Mouse (Mus musculus) heart, embryonic 16.5 days (tissue): ENCODE measurements at regions not wholly inside any gene's neighbourhood (a gene's known extent, or its start where the extent isn't known, plus 50 kb on each side); places are given as distances from the start of the nearest gene placed in this dataset.
"Not testable (repeated sequence)": the region's sequence is repeated elsewhere in the genome, so short reads cannot be mapped to it uniquely, and the experiment has no call there.

Experiments
- ATAC-seq: fragments of 200-750 bp; cut with Nextera tagmentation; replicated peaks from 2 replicates; pipeline ENCODE4 v1.8.0; 2017; ENCODE audit warnings: moderate number of reproducible peaks; ENCODE audit not compliant: insufficient read depth, low FRiP score; ENCODE audit errors: extremely low read depth
- H3K27ac ChIP-seq: fragments of 300-500 bp; sonication (generic); 2 replicates; pipeline ENCODE4 v1.5.1; 2014; ENCODE audit warnings: mild to moderate bottlenecking, low read length, control low read depth, moderate library complexity
- H3K27me3 ChIP-seq: fragments of 300-500 bp; sonication (generic); 2 replicates; pipeline ENCODE4 v1.6.1; 2014; ENCODE audit warnings: low read length, mixed read lengths; ENCODE audit not compliant: control insufficient read depth, insufficient read depth
- H3K36me3 ChIP-seq: fragments of 300-500 bp; sonication (generic); 2 replicates; pipeline ENCODE4 v1.6.1; 2014; ENCODE audit not compliant: control insufficient read depth, insufficient read depth
- H3K4me1 ChIP-seq: fragments of 300-500 bp; sonication (generic); 2 replicates; pipeline ENCODE4 v1.6.1; 2014; ENCODE audit warnings: low read length, mixed read lengths; ENCODE audit not compliant: control insufficient read depth, insufficient read depth
- H3K4me2 ChIP-seq: fragments of 300-500 bp; sonication (generic); 2 replicates; pipeline ENCODE4 v1.6.1; 2014; ENCODE audit warnings: low read depth, mild to moderate bottlenecking, control low read depth, low read length
- H3K4me3 ChIP-seq: fragments of 300-500 bp; sonication (generic); 2 replicates; pipeline ENCODE4 v1.5.1; 2014; ENCODE audit warnings: mild to moderate bottlenecking, control low read depth, low read length
- H3K9ac ChIP-seq: fragments of 300-500 bp; sonication (generic); 2 replicates; pipeline ENCODE4 v1.6.1; 2014; ENCODE audit warnings: low read length, control low read depth
- H3K9me3 ChIP-seq: fragments of 300-500 bp; sonication (generic); replicated peaks from 2 replicates; pipeline ENCODE4 v1.6.1; 2016; ENCODE audit warnings: low read length; ENCODE audit not compliant: control insufficient read depth
- WGBS: fragments of 180-500 bp; shearing (Covaris S2); extraction: QIAGEN DNeasy Blood & Tissue Kit; methylation state at CpG from one replicate; pipeline ENCODE4 v1.1.7; 2014; 5-methylcytosine and 5-hydroxymethylcytosine counted together

DNA sequence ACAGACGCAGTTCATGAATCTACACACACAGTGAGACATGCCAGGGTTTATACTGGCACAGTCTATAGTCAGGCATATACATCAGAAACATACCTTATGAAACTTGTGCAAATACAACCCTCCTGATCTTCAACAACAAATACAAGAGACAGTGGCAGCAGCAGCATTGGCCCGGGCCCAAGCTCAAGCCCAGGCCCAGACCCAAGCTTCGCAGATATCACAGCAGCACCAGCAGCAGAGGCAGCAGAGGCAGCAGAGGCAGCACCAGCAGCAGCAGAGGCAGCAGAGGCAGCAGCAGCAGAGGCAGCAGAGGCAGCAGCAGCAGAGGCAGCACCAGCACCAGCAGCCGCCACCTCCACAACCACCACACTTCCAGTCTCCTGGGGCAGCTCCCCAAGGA, 80.0 kb downstream of the Samd9l start:
- H3K27ac ChIP-seq: no peak overlapping the region
- H3K9me3 ChIP-seq: no peaks in the 10 kb centered on the region
- no peak overlapping the region for H3K4me3 ChIP-seq
- H3K27me3 ChIP-seq: no peaks in the 10 kb centered on the region
- no peak overlapping the region for H3K9ac ChIP-seq
- ATAC-seq: no peak
- no peaks in the 10 kb centered on the region for H3K4me1 ChIP-seq
- 70% methylated on average over 4 of the region's 4 CpGs for WGBS
- no peak overlapping the region for H3K4me2 ChIP-seq
- no peaks in the 10 kb centered on the region for H3K36me3 ChIP-seq

DNA sequence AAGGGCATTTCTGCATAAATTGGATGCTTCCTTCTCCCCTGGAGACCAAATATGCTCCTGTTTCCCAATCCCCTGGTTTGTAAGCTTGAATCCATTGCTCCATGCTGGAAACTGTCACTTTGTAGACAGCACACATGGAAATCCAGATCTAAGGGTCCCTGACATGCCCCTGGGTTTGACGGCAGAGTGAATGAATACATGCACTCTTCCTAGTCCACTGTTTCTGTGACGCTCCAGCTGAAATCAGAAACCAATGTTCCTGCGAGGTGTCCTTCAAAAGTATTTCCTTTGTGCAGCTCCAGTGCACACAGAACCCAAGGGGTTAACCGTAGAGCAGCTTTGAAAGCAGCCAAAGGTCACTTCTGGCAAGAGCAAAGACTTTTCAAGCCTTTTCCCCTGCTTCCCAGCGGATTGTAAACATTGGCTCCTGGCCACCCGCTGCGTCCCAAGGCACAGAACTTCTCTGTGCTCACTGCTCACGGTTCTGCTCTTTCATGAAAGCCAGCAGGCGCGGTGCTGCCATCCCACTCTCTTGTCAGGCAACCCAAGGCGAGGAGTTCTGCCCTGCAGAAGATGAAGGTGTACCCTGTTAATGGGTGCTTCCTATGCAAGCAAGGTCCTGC, 91.7 kb downstream of the Samd9l start:
- Histone ChIP-seq H3K4me3 (0 out of 2 replicates have a peak overlapping the region, but pooled peaks have one; percentile 24), H3K4me2 (peak overlapping the region; percentile 50)
- 3% methylated on average over 11 of the region's 11 CpGs for WGBS
- not testable (repeated sequence) for H3K4me1 ChIP-seq, H3K36me3 ChIP-seq, H3K9ac ChIP-seq, H3K9me3 ChIP-seq, H3K27ac ChIP-seq, H3K27me3 ChIP-seq
- peak; percentile 73 for ATAC-seq

DNA sequence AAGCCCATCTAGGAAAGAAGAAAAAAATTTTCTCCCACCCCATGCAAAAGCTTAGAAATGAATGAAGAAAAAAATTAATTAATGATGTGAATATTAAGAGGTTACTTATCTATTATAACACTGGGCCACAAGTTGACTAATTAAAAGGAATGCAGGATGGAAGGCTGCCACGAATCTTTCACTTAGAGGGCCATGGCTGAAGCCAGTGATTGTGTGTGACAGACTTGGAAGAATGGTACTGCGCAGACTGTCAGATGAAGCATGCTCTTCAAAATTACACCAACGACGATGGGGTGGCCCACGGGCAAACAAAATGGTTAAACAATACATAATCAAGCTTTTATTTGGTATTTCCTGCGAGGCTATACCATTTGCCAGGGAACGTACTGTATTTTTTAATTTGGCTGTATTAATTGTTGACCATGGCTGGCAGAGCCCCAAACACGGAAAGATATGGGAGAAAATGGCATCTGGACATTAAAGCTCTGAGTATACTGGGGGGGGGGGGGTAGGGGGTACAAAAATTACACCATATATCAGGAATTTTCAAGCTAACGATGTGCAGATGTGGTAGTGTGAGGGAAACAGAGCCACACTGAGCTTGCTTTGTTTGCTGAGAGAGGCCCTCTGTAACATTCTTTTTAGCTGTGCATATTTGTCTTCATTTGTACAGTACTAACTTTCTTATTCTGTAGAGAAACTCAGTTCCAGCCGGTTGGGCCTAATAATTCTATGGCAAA, 94.3 kb downstream of the Samd9l start:
- not testable (repeated sequence) for H3K9ac ChIP-seq, H3K27ac ChIP-seq, ATAC-seq, H3K9me3 ChIP-seq, H3K4me2 ChIP-seq, H3K36me3 ChIP-seq, H3K27me3 ChIP-seq, H3K4me1 ChIP-seq, H3K4me3 ChIP-seq
- WGBS: 57% methylated on average over 10 of the region's 10 CpGs

DNA sequence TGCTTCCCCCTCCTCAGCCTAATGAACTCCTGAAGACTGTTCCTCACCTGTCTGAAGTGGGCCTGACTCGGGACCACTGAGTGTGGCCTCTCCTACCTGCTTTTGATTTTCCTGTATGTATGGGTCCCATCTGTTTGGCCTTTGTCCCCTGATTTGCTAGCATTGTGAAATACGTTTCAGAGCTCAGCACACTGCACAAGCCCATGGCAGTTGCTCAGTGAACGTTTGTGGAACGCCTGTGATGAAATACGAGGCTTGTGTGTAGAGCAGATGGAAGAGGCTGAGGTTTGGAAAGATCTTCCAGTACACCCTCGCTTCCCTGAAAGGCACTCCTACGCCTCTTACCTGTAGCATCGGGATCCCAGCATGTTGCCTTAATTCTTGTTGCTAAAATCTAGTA, 106.1 kb downstream of the Samd9l start:
- H3K4me2 ChIP-seq: not testable (repeated sequence)
- 66% methylated on average over 8 of the region's 8 CpGs for WGBS

DNA sequence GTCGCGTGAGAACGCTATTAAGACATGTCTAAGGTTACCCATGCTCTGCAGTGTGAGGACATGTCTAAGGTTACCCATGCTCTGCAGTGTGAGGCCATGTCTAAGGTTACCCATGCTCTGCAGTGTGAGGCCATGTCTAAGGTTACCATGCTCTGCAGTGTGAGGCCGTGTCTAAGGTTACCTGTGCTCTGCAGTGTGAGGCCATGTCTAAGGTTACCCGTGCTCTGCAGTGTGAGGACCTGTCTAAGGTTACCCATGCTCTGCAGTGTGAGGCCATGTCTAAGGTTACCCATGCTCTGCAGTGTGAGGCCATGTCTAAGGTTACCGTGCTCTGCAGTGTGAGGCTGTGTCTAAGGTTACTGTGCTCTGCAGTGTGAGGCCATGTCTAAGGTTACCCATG, 107.4 kb downstream of the Samd9l start:
- H3K27me3 ChIP-seq, H3K4me2 ChIP-seq, ATAC-seq, H3K9ac ChIP-seq, H3K4me3 ChIP-seq, H3K4me1 ChIP-seq, H3K27ac ChIP-seq, H3K9me3 ChIP-seq, H3K36me3 ChIP-seq: not testable (repeated sequence)
- WGBS: 90% methylated on average over 6 of the region's 6 CpGs

More for the DNA sequence above, 106.1 kb downstream of the Samd9l start:
- ATAC-seq, H3K4me3 ChIP-seq, H3K9me3 ChIP-seq, H3K36me3 ChIP-seq, H3K9ac ChIP-seq, H3K27ac ChIP-seq, H3K4me1 ChIP-seq, H3K27me3 ChIP-seq: not testable (repeated sequence)

DNA sequence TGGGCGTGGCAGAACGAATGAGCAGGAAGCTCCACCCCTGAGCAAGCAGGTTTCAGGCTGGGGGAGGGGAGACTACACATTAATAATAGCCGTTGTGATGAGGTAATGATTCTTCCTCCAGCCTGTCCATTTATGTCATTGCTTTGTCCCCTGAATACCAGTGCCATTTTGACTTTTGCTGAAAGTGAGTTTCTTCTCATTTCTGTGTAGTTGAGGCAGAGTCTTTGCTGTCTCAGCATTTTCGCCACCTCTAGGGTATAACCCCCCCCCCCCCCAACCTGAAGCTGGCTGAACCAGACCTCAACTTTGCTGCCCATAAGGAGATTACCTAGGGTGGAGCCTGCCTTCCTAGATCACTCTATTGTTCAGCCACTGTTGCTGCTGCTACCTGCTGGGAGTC, 130.6 kb downstream of the Samd9l start:
- not testable (repeated sequence) for H3K9me3 ChIP-seq, H3K4me1 ChIP-seq, ATAC-seq, H3K4me3 ChIP-seq, H3K27me3 ChIP-seq, H3K27ac ChIP-seq, H3K4me2 ChIP-seq, H3K9ac ChIP-seq, H3K36me3 ChIP-seq
- 74% methylated on average over 2 of the region's 4 CpGs for WGBS

DNA sequence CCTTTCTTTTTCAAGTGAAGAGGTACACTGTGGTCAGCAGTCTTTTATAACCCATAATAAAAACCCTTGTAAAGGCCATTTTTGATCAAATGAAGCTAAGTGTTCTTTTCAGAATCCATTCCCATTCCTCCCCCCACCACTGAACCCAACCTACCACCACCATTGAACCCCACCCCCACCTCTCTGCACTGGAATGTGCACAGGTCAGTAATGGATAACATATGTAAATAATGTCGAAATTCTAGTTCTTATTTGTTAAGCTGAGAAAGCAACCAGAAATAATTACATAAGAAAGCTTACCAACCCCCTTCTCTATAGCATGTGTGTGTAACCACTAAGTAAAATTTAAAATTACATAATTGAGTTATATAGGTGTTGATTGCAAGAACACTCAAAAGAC, 133.9 kb downstream of the Samd9l start:
- 75% methylated on average over 1 of the region's 1 CpGs for WGBS
- not testable (repeated sequence) for H3K27me3 ChIP-seq, H3K4me1 ChIP-seq, H3K36me3 ChIP-seq, H3K4me2 ChIP-seq, H3K9ac ChIP-seq, H3K4me3 ChIP-seq, ATAC-seq, H3K9me3 ChIP-seq, H3K27ac ChIP-seq
